Mouse (Mus musculus) heart, postnatal 4 days (tissue): Measurements from ENCODE around the gene Gpn3. TPM values are rescaled to one million over a fixed set of nuclear protein-coding genes. Genes with fewer than 3 reads are reported as not detected.
"Not testable (repeated sequence)": the region's sequence is repeated elsewhere in the genome, so short reads cannot be mapped to it uniquely, and the experiment has no call there.

Experiments
- DNase-seq: peaks from one replicate; pipeline ENCODE4 v3.0.0; 2021
- total RNA-seq, 2 experiments: library from RNA; stranded (reverse); gene quantifications; 2 replicates each; pipeline ENCODE4 v1.2.3; 2021

The Gpn3 gene
- total RNA-seq, 2 experiments from 2014 or later, result 20.5 to 21.5 TPM

- DNase-seq, result no peak
Observed at GRCm38 (mm10) chr5:122390671-122391070, 19.0 kb downstream of the Gpn3 start.

- no peak for DNase-seq
Observed at GRCm38 (mm10) chr5:122391178-122391785, 19.6 kb downstream of the Gpn3 start.

GRCm38 (mm10) chr5:122391786-122392180, 20.1 kb downstream of the Gpn3 start, which contains the start of gene Arpc3:
Gene Arpc3, plus strand, starts transcription at chr5:122391878.
- DNase-seq, result peak; percentile 95

- peak; percentile 36 for DNase-seq
Observed at GRCm38 (mm10) chr5:122392227-122393004, 20.7 kb downstream of the Gpn3 start.

GRCm38 (mm10) chr5:122393887-122394286, 22.2 kb downstream of the Gpn3 start:
- DNase-seq, result peak; percentile 87

GRCm38 (mm10) chr5:122396791-122397190, 25.1 kb downstream of the Gpn3 start:
- peak; percentile 65 for DNase-seq

- no peak for DNase-seq
Observed at GRCm38 (mm10) chr5:122397495-122397894, 25.8 kb downstream of the Gpn3 start.

GRCm38 (mm10) chr5:122399871-122400270, 28.2 kb downstream of the Gpn3 start:
- no peak for DNase-seq

- peak; percentile 73 for DNase-seq
Observed at GRCm38 (mm10) chr5:122400628-122401302, 29.1 kb downstream of the Gpn3 start.

GRCm38 (mm10) chr5:122401303-122401640, 29.6 kb downstream of the Gpn3 start:
- peak; percentile 86 for DNase-seq

GRCm38 (mm10) chr5:122402160-122402559, 30.5 kb downstream of the Gpn3 start:
- no peak for DNase-seq

- peak; percentile 79 for DNase-seq
Observed at GRCm38 (mm10) chr5:122402772-122403171, 31.1 kb downstream of the Gpn3 start.

GRCm38 (mm10) chr5:122403362-122403761, 31.7 kb downstream of the Gpn3 start:
- DNase-seq, result no peak

GRCm38 (mm10) chr5:122405537-122405936, 33.9 kb downstream of the Gpn3 start:
- DNase-seq, result no peak

- DNase-seq, result peak; percentile 50
Observed at GRCm38 (mm10) chr5:122409692-122410645, 38.3 kb downstream of the Gpn3 start.

GRCm38 (mm10) chr5:122411892-122412291, 40.2 kb downstream of the Gpn3 start:
- no peak for DNase-seq

GRCm38 (mm10) chr5:122412826-122413225, 41.1 kb downstream of the Gpn3 start:
- no peak for DNase-seq

GRCm38 (mm10) chr5:122414351-122414750, 42.7 kb downstream of the Gpn3 start:
- no peak for DNase-seq

GRCm38 (mm10) chr5:122415465-122415864, 43.8 kb downstream of the Gpn3 start:
- no peak for DNase-seq

GRCm38 (mm10) chr5:122420676-122421075, 49.0 kb downstream of the Gpn3 start:
- DNase-seq, result not testable (repeated sequence)

- no peak for DNase-seq
Observed at GRCm38 (mm10) chr5:122421271-122422068, 49.8 kb downstream of the Gpn3 start, which contains the start of gene Anapc7. Gene Anapc7, plus strand, starts transcription at chr5:122421693.
